Mouse (Mus musculus): ENCODE results near the gene Sf3a3. TPM values are rescaled to one million over a fixed set of nuclear protein-coding genes. Genes with fewer than 3 reads are reported as not detected.

The Sf3a3 gene
- polyA plus RNA-seq, 1 experiment from 2014 or later: 110 TPM

DNA sequence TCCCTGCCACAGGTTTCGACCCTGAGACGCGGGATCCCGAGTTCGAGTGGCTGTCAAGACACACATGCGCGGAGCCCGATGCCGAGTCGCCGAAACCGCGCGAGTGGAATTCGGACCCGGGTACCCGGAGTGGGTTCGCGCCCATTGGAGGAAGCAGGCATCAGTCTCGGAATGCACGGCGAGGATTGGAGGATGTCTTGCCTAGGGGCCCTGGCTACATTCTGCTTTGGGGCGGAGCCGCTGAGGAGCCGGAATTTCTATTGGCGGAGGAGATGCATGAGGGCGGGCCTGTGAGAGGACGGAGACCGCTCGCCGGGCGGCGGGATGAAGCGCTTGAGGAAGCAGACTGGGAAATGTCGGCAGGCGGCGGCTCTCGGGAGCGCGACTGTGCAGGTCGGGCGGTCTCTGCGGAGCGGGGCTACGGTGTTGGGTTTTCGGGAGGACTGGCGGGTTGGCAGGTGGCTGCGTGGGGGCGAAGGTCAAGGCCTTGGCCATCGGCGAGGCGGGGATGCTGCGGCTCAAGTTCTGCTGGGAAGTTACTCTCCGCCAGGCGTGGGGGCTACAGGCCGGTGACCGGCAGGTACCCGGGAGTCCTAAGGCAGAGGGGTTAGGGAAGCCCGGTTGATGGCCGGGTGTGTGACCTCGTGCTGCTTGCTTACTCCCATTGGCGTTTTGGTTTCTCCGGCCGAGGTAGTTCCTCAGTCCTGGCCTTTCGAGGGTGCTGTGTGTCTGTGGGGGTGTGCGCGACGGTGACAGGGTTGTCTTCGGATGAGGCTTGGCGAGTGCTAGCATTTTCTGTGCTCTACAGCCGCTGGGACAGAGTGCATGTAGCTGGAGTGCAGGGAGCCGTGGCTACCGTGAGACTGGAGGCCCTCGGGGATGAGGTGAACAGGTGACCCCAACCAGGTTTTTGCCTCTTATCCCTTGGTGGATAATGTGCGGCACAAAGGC is 37.0 kb downstream of the Sf3a3 start:
- under 1% methylated on average over 75 of the region's 75 CpGs for WGBS
- peak; percentile 99 for ATAC-seq (replicated peaks)
- Histone ChIP-seq H3K27me3 (replicated peaks) (no peaks in the 10 kb centered on the region), H3K9me3 (no peaks in the 10 kb centered on the region), H3K4me3 (peak overlapping the region; percentile 78), H3K36me3 (replicated peaks) (0 out of 2 replicates have a peak, but pooled peaks cover 3% of the 10 kb centered on the region), H3K4me2 (peak overlapping the region; percentile 95), H3K27ac (peak overlapping the region; percentile 39; the same call in 1 of the 2 replicates), H3K9ac (peak overlapping the region; percentile 64), H3K4me1 (peaks cover 16% of the 10 kb centered on the region)

DNA sequence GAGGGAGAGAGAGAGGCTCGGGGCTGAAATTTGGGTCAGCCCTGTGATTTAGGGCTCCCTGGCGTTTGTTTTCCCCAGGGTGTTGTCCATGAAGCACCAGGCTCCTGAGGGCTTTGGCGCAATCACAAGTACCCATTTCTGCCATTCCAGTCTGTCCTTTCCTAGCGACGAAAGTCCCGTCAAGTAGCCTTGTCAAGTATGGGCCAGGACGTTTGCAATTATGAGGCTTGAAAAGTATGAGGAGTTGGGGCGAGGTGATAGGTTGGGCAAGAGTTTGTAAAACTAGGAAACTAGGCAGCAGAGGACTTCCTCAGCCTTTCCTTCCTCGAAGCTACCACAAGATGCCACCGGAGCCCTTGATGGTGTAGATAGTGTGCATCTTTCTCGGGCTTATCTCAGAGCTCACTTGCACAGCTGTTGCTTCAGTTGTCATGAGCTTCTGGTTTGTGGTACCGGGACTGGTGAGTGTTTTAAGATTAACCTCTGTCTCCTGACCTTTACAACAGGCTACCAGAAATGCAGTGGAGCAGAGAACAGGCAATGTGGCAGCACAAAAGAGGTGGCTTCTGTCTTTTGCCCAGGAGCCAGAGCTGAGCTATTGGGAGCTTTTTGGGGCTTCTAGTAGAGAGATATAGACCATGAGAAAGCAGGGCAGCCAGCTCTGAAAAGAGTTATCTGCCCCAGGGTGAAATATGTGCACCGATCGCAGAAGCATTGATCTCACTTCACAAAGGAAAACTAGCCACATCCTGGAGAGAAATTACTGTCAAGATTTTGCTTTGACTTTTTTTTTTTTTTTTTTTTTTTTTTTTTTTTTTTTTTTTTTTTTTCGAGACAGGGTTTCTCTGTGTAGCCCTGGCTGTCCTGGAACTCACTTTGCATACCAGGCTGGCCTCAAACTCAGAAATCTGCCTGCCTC is 38.0 kb downstream of the Sf3a3 start:
- WGBS: 17% methylated on average over 15 of the region's 15 CpGs
- Histone ChIP-seq H3K4me3 (peak overlapping the region; percentile 78), H3K27me3 (replicated peaks) (no peaks in the 10 kb centered on the region), H3K4me1 (peaks cover 16% of the 10 kb centered on the region), H3K36me3 (replicated peaks) (0 out of 2 replicates have a peak, but pooled peaks cover 1% of the 10 kb centered on the region), H3K27ac (no peak overlapping the region), H3K4me2 (peak overlapping the region; percentile 95), H3K9me3 (no peaks in the 10 kb centered on the region), H3K9ac (peak overlapping the region; percentile 64)
- no peak for ATAC-seq (replicated peaks)

DNA sequence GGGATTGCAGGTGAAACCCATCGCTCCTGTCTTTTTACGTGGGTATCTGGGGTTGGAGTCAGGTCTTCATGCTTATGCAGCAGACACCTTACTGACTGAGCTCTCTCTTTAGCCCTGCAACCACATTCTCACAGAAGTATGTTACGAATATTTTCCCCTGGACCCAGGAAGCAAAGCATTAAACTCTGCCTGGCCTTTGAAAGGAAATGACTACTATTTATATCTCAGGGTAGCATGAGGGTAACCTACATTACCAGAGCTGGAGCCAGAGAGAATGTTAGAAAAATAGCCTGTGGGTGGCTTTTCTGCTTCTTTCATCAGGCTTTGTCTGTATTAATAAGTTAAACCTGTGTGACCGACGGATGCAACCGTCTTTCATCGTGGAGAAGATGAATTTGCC is 41.0 kb downstream of the Sf3a3 start:
- 65% methylated on average over 7 of the region's 7 CpGs for WGBS
- Histone ChIP-seq H3K9ac (no peak overlapping the region), H3K4me1 (peaks cover 16% of the 10 kb centered on the region), H3K9me3 (no peaks in the 10 kb centered on the region), H3K36me3 (replicated peaks) (no peaks in the 10 kb centered on the region; the same call in 1 of the 2 replicates), H3K4me2 (no peak overlapping the region), H3K27ac (no peak overlapping the region), H3K4me3 (no peak overlapping the region), H3K27me3 (replicated peaks) (no peaks in the 10 kb centered on the region)
- no peak for ATAC-seq (replicated peaks)

DNA sequence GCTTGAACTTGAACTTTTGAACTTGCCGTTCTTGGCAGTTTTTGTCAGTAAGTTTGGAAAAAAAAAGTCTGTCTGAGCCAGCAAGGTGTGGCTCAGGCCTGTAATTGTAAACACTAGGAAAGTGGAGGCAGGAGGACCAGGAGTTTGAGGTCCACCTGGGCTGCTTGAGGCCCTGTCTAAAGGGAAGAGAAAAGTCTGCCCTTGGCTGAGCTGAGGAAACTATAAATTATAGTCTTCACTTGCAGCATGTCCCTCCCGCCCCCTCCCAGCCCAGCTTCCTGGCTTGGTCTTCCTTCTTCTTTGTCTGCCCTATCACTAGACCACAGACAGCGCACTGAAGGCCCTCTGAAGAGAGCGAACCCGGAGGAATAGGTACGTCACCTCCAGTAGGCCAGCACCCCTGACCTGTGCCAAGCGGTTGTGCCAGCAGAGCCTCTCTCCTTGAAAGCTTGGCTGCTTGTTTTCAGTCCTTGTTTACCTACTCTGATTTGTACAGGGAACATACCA is 44.8 kb downstream of the Sf3a3 start:
- H3K36me3 ChIP-seq (replicated peaks): no peaks in the 10 kb centered on the region; the same call in 1 of the 2 replicates
- no peak overlapping the region for H3K4me3 ChIP-seq
- no peaks in the 10 kb centered on the region for H3K9me3 ChIP-seq
- H3K4me2 ChIP-seq: no peak overlapping the region
- WGBS: 88% methylated on average over 7 of the region's 7 CpGs
- H3K27ac ChIP-seq: no peak overlapping the region
- H3K27me3 ChIP-seq (replicated peaks): no peaks in the 10 kb centered on the region
- ATAC-seq (replicated peaks): no peak
- H3K9ac ChIP-seq: no peak overlapping the region
- H3K4me1 ChIP-seq: no peaks in the 10 kb centered on the region

DNA sequence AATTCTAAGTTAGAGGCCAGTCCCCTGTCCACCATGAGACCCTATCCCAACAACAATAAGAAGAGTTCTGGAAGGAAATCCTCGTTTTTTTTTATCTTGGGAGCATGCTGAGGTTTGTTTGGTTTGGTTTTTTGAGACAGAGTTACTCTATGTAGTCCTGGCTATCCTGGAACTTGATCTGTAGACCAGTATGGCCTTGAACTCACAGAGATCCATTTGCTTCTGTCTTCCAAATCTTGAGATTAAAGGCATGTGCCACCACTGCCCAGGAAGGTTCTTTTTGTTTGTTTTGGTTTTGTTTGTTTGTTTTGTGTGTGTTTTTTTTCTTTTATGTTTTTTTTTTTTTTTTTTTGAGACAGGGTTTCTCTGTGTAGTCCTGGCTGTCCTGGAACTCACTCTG is 46.6 kb downstream of the Sf3a3 start:
- H3K27ac ChIP-seq: no peak overlapping the region
- no peak overlapping the region for H3K4me3 ChIP-seq
- ATAC-seq (replicated peaks): no peak
- no peaks in the 10 kb centered on the region; the same call in 1 of the 2 replicates for H3K36me3 ChIP-seq (replicated peaks)
- no peaks in the 10 kb centered on the region for H3K9me3 ChIP-seq
- whole genome bisulfite sequencing: 67% methylated on average over 1 of the region's 1 CpGs
- no peak overlapping the region for H3K9ac ChIP-seq
- no peaks in the 10 kb centered on the region for H3K4me1 ChIP-seq
- no peaks in the 10 kb centered on the region for H3K27me3 ChIP-seq (replicated peaks)
- no peak overlapping the region for H3K4me2 ChIP-seq

DNA sequence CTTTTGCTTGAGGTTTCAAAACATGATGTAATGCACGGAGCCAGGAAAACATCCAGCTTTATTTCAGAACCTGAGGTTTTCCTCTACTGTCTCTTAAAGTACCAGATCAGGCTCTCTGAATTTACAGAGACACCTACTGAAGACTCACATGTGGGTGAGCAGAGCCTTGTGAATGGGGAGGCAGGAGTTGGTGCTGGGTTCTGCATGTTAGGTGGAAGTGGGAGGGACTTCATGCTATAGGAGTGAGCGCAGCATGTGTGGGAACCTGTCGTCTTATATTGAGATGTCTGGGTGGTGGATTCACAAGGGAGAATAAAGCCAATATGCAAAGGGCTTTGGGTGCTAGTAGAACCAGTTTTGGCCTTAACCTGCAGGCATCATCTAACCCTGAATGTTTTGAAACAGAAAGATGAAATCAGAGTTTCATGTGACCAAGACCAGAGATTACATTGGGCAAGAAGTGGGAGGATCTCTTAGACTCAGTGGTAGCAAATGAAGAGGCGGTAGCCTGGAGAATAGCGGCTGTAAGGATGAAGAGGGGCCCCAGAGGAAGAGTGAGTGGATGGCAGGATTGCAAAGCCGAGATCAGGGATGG is 48.4 kb downstream of the Sf3a3 start:
- Histone ChIP-seq H3K27ac (no peak overlapping the region), H3K4me1 (no peaks in the 10 kb centered on the region), H3K9me3 (no peaks in the 10 kb centered on the region), H3K36me3 (replicated peaks) (no peaks in the 10 kb centered on the region; the same call in 1 of the 2 replicates), H3K4me2 (no peak overlapping the region), H3K4me3 (no peak overlapping the region), H3K27me3 (replicated peaks) (no peaks in the 10 kb centered on the region), H3K9ac (no peak overlapping the region)
- ATAC-seq (replicated peaks): no peak
- WGBS: 90% methylated on average over 6 of the region's 6 CpGs

DNA sequence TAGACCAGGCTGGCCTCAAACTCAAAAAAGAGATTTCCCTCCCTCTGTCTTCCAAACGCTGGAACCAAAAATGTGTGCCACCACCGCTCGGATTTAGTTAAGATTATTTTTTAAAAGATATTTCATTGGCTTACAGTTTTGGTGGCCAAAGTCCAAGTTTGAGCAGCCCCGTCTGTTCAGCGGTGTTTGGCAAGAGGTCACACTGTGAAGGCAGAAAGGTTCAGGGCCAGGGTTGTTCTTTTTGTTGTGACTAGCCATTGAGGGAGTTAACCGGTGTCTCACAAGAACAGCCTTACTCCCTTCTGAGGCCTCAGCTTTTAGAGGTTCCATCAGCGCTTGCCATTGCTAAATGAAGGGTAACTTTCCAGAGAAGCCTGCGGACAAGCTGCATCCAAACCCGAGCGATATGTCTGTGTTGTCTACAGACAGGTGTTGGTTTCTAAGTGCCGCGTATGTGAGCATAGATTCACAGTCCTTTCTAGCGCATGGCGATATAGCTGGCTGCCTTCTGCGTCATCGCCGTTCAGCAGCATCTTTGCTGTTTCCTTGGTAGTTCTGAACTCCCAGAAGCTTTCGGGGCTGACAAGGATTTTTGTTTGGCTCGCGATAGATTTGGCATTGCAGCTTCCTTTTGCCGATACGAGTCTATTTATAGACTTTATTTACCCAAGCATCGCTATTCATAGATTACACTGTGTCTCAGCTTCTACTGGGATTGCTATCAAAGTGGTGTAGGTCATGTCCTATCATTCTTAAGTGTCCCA is 51.4 kb downstream of the Sf3a3 start:
- Histone ChIP-seq H3K27ac (no peak overlapping the region), H3K9me3 (no peaks in the 10 kb centered on the region), H3K36me3 (replicated peaks) (no peaks in the 10 kb centered on the region), H3K27me3 (replicated peaks) (no peaks in the 10 kb centered on the region), H3K4me2 (no peak overlapping the region), H3K4me3 (no peak overlapping the region), H3K4me1 (no peaks in the 10 kb centered on the region), H3K9ac (no peak overlapping the region)
- WGBS: 90% methylated on average over 23 of the region's 23 CpGs
- no peak for ATAC-seq (replicated peaks)

DNA sequence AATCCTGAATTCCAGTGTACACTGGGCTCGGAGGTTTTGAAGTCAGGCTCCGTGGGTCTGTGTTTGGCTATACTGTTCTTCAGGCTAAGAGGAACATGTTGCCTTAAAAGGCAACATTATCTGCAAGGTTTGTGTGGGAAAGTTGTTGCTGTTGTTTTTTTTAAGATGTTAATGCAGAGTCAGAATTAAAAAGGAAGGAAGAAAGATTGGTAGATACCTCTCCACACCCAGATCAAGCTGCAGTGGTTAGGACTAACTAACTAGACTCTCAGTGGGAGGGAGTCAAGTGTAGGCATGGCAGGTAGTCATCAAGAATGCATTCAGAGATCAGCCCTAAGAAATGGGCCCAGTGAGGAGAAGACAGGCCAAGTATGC is 52.0 kb downstream of the Sf3a3 start:
- Histone ChIP-seq H3K4me1 (no peaks in the 10 kb centered on the region), H3K27me3 (replicated peaks) (no peaks in the 10 kb centered on the region), H3K4me2 (no peak overlapping the region), H3K4me3 (no peak overlapping the region), H3K9me3 (no peaks in the 10 kb centered on the region), H3K27ac (no peak overlapping the region), H3K36me3 (replicated peaks) (no peaks in the 10 kb centered on the region), H3K9ac (no peak overlapping the region)
- no peak for ATAC-seq (replicated peaks)
- 93% methylated on average over 2 of the region's 2 CpGs for whole genome bisulfite sequencing

DNA sequence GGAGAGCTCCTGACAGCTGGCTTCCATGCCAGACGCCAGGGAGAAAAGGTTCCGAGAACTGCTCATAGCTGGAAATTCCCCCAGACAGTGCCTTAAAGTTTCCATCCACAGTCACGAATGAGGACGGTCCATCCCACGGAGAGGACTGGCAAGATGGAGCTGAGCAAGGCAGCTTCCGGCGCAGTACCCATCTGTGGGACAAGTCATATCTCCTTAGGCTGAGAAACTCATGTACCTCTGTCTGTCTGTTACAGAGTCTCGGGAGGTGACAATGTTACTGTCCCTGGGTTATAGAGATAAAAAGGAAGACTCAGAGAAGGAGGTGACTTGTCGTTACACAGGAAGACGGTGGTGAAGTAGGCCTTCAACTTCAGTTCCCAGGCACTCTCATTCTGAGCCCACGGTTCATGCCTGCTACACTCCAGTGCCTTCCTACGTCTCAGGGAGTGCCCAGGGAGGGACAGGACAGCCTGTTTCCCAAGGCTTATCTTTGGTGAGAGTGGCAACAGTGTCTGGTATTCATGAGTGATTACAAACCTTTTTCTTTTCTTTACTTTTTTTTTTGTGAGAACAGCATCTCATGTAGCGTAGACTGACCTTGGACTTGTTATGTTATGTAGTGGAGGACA is 54.5 kb downstream of the Sf3a3 start:
- H3K4me1 ChIP-seq: no peaks in the 10 kb centered on the region
- WGBS: 90% methylated on average over 13 of the region's 13 CpGs
- no peaks in the 10 kb centered on the region for H3K9me3 ChIP-seq
- H3K27ac ChIP-seq: no peak overlapping the region
- no peaks in the 10 kb centered on the region for H3K27me3 ChIP-seq (replicated peaks)
- H3K36me3 ChIP-seq (replicated peaks): no peaks in the 10 kb centered on the region
- no peak overlapping the region for H3K4me2 ChIP-seq
- H3K4me3 ChIP-seq: no peak overlapping the region
- no peak overlapping the region for H3K9ac ChIP-seq
- ATAC-seq (replicated peaks): no peak

DNA sequence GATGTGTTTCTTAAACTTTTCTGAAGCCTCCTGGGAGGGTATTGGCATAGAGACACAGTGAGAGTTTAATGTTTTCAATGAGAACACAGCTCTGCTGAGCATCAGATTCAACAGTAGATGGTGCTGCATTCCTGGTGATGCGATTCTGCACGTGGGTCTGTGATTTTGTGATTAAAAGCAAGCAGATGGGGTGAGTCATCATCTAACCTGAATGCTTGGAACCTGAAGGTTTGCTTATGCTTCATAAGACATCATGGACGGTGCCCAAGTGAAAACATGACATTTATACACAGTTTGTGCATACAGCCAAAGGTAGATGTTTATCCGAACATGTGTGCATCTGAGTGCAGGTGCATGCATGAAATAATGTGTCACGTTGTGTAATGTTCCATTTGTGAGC is 56.0 kb downstream of the Sf3a3 start:
- Histone ChIP-seq H3K36me3 (replicated peaks) (no peaks in the 10 kb centered on the region), H3K4me2 (no peak overlapping the region), H3K27me3 (replicated peaks) (no peaks in the 10 kb centered on the region), H3K4me1 (no peaks in the 10 kb centered on the region), H3K4me3 (no peak overlapping the region), H3K9ac (no peak overlapping the region), H3K9me3 (no peaks in the 10 kb centered on the region), H3K27ac (no peak overlapping the region)
- ATAC-seq (replicated peaks): no peak
- 77% methylated on average over 5 of the region's 5 CpGs for WGBS

DNA sequence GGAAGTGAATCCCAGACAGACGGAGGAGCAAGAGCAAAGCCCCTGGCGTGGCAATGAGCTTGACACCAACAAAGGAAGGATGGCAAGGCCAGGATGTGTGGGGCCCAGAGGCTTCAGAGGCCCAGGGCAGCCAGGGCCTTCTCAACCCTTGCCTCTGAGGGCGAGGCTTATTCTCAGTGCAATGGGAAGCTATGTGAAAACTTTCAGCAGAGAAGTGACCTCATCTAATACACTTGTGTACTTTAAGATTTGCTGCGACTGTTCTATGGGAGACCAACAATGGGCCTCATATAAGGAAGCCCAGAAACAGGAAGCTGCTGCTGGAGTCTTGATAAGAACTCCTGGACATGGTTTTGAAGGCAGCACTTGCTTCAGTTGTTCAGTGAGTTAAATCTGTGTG is 57.5 kb downstream of the Sf3a3 start:
- Histone ChIP-seq H3K4me2 (no peak overlapping the region), H3K9ac (no peak overlapping the region), H3K4me3 (no peak overlapping the region), H3K9me3 (no peaks in the 10 kb centered on the region), H3K27ac (no peak overlapping the region), H3K36me3 (replicated peaks) (no peaks in the 10 kb centered on the region), H3K4me1 (no peaks in the 10 kb centered on the region), H3K27me3 (replicated peaks) (no peaks in the 10 kb centered on the region)
- ATAC-seq (replicated peaks): no peak
- WGBS: 64% methylated on average over 4 of the region's 4 CpGs
